Mouse (Mus musculus) heart, embryonic 15.5 days (tissue): Measurements from ENCODE around the gene Nabp1. TPM values are rescaled to one million over a fixed set of nuclear protein-coding genes. Genes with fewer than 3 reads are reported as not detected.

Experiments
- ATAC-seq: fragments of 200-750 bp; cut with Nextera tagmentation; replicated peaks from 2 replicates; pipeline ENCODE4 v1.8.0; 2017; ENCODE audit warnings: low read depth, moderate TSS enrichment; ENCODE audit not compliant: insufficient number of reproducible peaks, insufficient read depth, low FRiP score
- H3K27ac ChIP-seq: fragments of 300-500 bp; sonication (generic); 2 replicates; pipeline ENCODE4 v1.5.1; 2015; ENCODE audit warnings: mild to moderate bottlenecking, inconsistent platforms
- H3K27me3 ChIP-seq: fragments of 300-500 bp; sonication (generic); 2 replicates; pipeline ENCODE4 v1.6.1; 2015; ENCODE audit warnings: inconsistent platforms
- H3K36me3 ChIP-seq: fragments of 300-500 bp; sonication (generic); 2 replicates; pipeline ENCODE4 v1.6.1; 2015; ENCODE audit warnings: mild to moderate bottlenecking, inconsistent platforms
- H3K4me1 ChIP-seq: fragments of 300-500 bp; sonication (generic); replicated peaks from 2 replicates; pipeline ENCODE4 v1.6.1; 2015; ENCODE audit warnings: inconsistent platforms
- H3K4me2 ChIP-seq: fragments of 300-500 bp; sonication (generic); 2 replicates; pipeline ENCODE4 v1.6.1; 2015; ENCODE audit warnings: inconsistent platforms, mild to moderate bottlenecking, moderate library complexity
- H3K4me3 ChIP-seq: fragments of 300-500 bp; sonication (generic); 2 replicates; pipeline ENCODE4 v1.5.1; 2015; ENCODE audit warnings: mild to moderate bottlenecking, inconsistent platforms
- H3K9ac ChIP-seq: fragments of 300-500 bp; sonication (generic); 2 replicates; pipeline ENCODE4 v1.6.1; 2015; ENCODE audit warnings: mild to moderate bottlenecking, inconsistent platforms
- H3K9me3 ChIP-seq: fragments of 300-500 bp; sonication (generic); replicated peaks from 2 replicates; pipeline ENCODE4 v1.6.1; 2016; ENCODE audit warnings: inconsistent platforms
- WGBS: fragments of 180-500 bp; shearing (Covaris S2); methylation state at CpG from one replicate; pipeline ENCODE4 v1.1.7; 2015; ENCODE audit warnings: mixed read lengths; 5-methylcytosine and 5-hydroxymethylcytosine counted together
- polyA plus RNA-seq: library from polyadenylated mRNA; unstranded; fragments of >200 nt; fragmentation: Nextera tagmentation; extraction: Ambion mirVana; gene quantifications from 2 replicates; pipeline ENCODE4 v1.2.1, GENCODE M21; 2015

Nabp1 gene
- 19.2 and 21.8 TPM in 2 replicates for polyA plus RNA-seq

- Histone ChIP-seq H3K4me2 (peak within 1 kb of the TSS; percentile 81), H3K9me3 (no peaks in the 10 kb centered on the region), H3K4me1 (peaks cover 5% of the 10 kb centered on the region; the same call in 1 of the 2 replicates), H3K36me3 (no peaks in the 10 kb centered on the region), H3K9ac (peak within 1 kb of the TSS; percentile 69), H3K27ac (peak within 1 kb of the TSS; percentile 91), H3K4me3 (peak within 1 kb of the TSS; percentile 75), H3K27me3 (no peaks in the 10 kb centered on the region)
- WGBS: 0% methylated on average over 51 of the region's 51 CpGs
- peak; percentile 100 for ATAC-seq
Measured at GRCm38 (mm10) chr1:51478262-51479026, at the start of gene Nabp1. Nabp1 (minus strand) TSS chr1:51478425.

- Histone ChIP-seq H3K27me3 (no peaks in the 10 kb centered on the region), H3K27ac (no peak overlapping the region), H3K4me1 (peaks cover 9% of the 10 kb centered on the region), H3K4me3 (no peak overlapping the region), H3K9ac (no peak overlapping the region), H3K4me2 (no peak overlapping the region), H3K36me3 (no peaks in the 10 kb centered on the region), H3K9me3 (no peaks in the 10 kb centered on the region)
- WGBS: 69% methylated on average over 1 of the region's 1 CpGs
- ATAC-seq: no peak
Measured at GRCm38 (mm10) chr1:51525563-51526265, 47.5 kb upstream of the Nabp1 start.

DNA sequence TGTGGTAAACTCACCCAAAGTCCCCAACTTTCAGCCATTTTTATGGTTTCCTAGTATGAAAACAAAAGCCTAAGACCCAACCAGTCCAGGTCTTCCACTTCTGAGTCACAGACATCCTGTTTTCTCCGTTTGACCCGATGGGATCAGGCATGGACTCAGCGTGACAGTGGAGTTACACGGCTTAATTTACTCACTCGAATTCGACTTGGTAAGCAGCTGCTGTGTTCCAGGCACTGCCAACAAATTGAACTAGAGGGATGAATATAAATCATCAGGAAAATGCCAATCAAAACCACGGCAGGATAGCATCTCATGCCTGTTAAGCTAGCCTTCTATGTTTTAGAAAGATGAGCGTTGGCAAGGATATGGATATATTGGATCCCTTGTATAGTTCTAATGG is 43.4 kb upstream of the Nabp1 start:
- no peak overlapping the region for H3K4me2 ChIP-seq
- H3K27ac ChIP-seq: no peak overlapping the region
- ATAC-seq: no peak
- H3K9ac ChIP-seq: no peak overlapping the region
- H3K9me3 ChIP-seq: no peaks in the 10 kb centered on the region
- WGBS: 77% methylated on average over 8 of the region's 8 CpGs
- no peak overlapping the region for H3K4me3 ChIP-seq
- H3K36me3 ChIP-seq: no peaks in the 10 kb centered on the region
- no peaks in the 10 kb centered on the region for H3K4me1 ChIP-seq
- no peaks in the 10 kb centered on the region for H3K27me3 ChIP-seq

GRCm38 (mm10) chr1:51520246-51520780 is 42.1 kb upstream of the Nabp1 start:
- no peaks in the 10 kb centered on the region for H3K36me3 ChIP-seq
- H3K27ac ChIP-seq: no peak overlapping the region
- H3K9me3 ChIP-seq: no peaks in the 10 kb centered on the region
- H3K4me2 ChIP-seq: no peak overlapping the region
- WGBS: 74% methylated on average over 5 of the region's 5 CpGs
- H3K4me3 ChIP-seq: no peak overlapping the region
- H3K27me3 ChIP-seq: no peaks in the 10 kb centered on the region
- no peak for ATAC-seq
- no peak overlapping the region for H3K9ac ChIP-seq
- peaks cover 5% of the 10 kb centered on the region for H3K4me1 ChIP-seq

DNA sequence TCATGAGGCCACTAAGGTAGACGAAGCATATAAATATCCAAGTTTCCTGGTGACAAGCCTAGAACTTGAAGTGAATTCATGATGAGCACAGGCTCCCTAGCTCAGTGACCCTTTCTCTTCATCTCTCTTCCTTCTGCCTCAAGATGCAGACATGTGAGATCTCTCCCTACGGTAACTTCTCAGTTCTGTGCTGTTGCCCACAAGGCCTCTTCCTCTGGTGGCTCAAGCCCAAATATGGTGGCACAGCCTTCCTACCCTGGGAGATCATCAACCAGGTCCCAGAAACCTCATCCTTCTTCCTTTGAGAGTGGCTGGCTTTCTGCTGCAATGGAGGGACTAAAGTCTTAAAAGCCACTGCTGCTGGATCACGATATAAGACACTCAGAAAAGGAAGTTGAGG is 40.9 kb upstream of the Nabp1 start:
- H3K9me3 ChIP-seq: no peaks in the 10 kb centered on the region
- no peaks in the 10 kb centered on the region for H3K36me3 ChIP-seq
- H3K4me2 ChIP-seq: no peak overlapping the region
- H3K9ac ChIP-seq: no peak overlapping the region
- no peak for ATAC-seq
- no peak overlapping the region for H3K27ac ChIP-seq
- no peak overlapping the region for H3K4me3 ChIP-seq
- 84% methylated on average over 3 of the region's 3 CpGs for WGBS
- no peaks in the 10 kb centered on the region for H3K27me3 ChIP-seq
- peaks cover 17% of the 10 kb centered on the region for H3K4me1 ChIP-seq

DNA sequence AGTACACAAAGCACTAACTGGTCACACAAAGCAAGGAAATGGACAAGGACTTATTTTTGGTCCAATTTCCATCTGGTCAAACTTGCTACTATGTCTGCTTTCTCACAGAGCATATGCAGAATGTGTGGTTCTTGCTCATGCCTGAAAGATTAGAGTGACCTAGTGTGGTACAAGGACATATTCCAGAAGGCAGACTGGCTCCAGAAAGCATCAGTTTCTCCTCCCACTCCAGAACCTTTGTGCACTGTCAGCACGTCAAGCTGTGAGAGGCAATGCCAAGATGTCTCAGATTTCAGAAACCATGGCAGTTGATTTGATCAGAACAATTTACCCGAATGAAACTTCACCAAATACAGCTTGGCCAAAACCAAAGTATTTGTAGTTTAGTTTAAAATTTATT is 37.4 kb upstream of the Nabp1 start:
- ATAC-seq: no peak
- peak overlapping the region; percentile 84 for H3K27ac ChIP-seq
- H3K9me3 ChIP-seq: no peaks in the 10 kb centered on the region
- no peaks in the 10 kb centered on the region for H3K27me3 ChIP-seq
- H3K4me2 ChIP-seq: no peak overlapping the region
- WGBS: 40% methylated on average over 2 of the region's 2 CpGs
- no peaks in the 10 kb centered on the region for H3K36me3 ChIP-seq
- no peak overlapping the region for H3K9ac ChIP-seq
- no peak overlapping the region for H3K4me3 ChIP-seq
- H3K4me1 ChIP-seq: peaks cover 20% of the 10 kb centered on the region

DNA sequence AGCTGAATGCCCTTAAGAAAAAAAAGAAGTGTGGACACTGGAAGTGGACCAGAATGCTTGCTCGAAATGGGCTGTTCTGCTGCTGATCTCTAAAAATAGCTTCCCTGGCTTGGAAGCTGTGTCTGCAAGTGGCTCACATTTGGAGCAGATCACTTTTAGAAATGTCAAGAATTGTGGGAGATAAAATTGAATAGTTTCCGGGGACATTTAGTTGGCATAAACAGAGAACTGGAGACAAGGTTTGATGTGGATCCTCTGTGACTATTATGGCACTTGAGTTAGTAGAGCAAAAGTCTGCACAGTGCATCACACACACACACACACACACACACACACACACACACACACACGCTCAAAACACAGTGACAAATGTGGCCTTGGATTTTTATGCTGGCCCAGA is 36.8 kb upstream of the Nabp1 start:
- ATAC-seq: peak; percentile 41; the same call in 1 of the 2 replicates
- H3K9me3 ChIP-seq: no peaks in the 10 kb centered on the region
- no peak overlapping the region for H3K4me3 ChIP-seq
- peak overlapping the region; percentile 84 for H3K27ac ChIP-seq
- peaks cover 20% of the 10 kb centered on the region for H3K4me1 ChIP-seq
- H3K36me3 ChIP-seq: no peaks in the 10 kb centered on the region
- no peak overlapping the region for H3K9ac ChIP-seq
- WGBS: 34% methylated on average over 3 of the region's 3 CpGs
- peak overlapping the region; percentile 26; the same call in 1 of the 2 replicates for H3K4me2 ChIP-seq
- no peaks in the 10 kb centered on the region for H3K27me3 ChIP-seq

- no peaks in the 10 kb centered on the region for H3K27me3 ChIP-seq
- H3K4me3 ChIP-seq: no peak overlapping the region
- H3K36me3 ChIP-seq: no peaks in the 10 kb centered on the region
- WGBS: 21% methylated on average over 2 of the region's 2 CpGs
- H3K27ac ChIP-seq: peak overlapping the region; percentile 84
- H3K4me2 ChIP-seq: peak overlapping the region; percentile 26; the same call in 1 of the 2 replicates
- ATAC-seq: peak; percentile 61; the same call in 1 of the 2 replicates
- H3K9me3 ChIP-seq: no peaks in the 10 kb centered on the region
- H3K9ac ChIP-seq: no peak overlapping the region
- peaks cover 25% of the 10 kb centered on the region for H3K4me1 ChIP-seq
Measured at GRCm38 (mm10) chr1:51514379-51514778, 36.2 kb upstream of the Nabp1 start.

- no peak for ATAC-seq
- Histone ChIP-seq H3K9ac (no peak overlapping the region), H3K9me3 (no peaks in the 10 kb centered on the region), H3K27ac (no peak overlapping the region), H3K4me2 (no peak overlapping the region), H3K27me3 (no peaks in the 10 kb centered on the region), H3K4me1 (peaks cover 33% of the 10 kb centered on the region), H3K36me3 (no peaks in the 10 kb centered on the region), H3K4me3 (no peak overlapping the region)
- WGBS: 85% methylated on average over 7 of the region's 7 CpGs
Measured at GRCm38 (mm10) chr1:51513059-51513713, 35.0 kb upstream of the Nabp1 start.

DNA sequence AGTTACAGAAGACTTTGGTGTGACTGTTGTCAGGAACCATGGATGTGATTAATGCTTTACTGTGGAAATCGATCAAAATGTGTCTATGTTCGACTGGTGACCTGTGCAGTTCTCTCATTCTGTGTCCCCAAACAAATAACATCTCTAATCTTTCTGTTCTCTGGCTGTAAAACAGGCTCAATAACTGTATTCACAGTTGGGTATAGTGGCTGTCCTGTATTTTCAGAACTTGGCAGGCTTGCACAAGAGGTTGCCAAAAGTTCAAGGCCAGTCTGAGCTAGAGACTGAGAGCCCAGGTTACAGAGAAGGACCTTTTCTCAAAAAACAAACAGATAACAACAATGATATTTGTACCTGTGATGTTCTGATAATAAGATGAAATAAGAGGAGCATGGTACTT is 34.1 kb upstream of the Nabp1 start:
- Histone ChIP-seq H3K4me2 (no peak overlapping the region), H3K9me3 (no peaks in the 10 kb centered on the region), H3K9ac (no peak overlapping the region), H3K4me1 (peaks cover 36% of the 10 kb centered on the region), H3K27ac (no peak overlapping the region), H3K27me3 (no peaks in the 10 kb centered on the region), H3K36me3 (no peaks in the 10 kb centered on the region), H3K4me3 (no peak overlapping the region)
- 82% methylated on average over 2 of the region's 2 CpGs for WGBS
- no peak for ATAC-seq

DNA sequence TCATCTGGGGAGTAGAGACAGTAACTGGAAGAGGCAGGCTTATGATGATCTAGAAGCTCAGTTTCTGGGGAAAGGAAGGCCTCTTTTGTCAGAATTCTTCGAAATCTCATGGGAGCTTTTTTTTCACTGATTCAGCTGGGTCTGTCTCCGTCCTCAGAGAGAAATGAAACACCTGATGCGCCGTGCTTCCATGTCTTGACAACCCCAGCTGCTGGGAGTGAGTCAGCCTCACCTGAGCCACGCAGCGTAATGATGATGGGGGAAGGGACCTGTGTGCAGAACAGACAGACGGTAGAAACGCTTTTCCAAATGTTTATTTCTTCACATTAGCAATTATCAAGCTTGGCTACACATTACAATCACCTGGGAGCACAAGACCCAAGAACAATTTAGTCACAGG is 31.6 kb upstream of the Nabp1 start:
- ATAC-seq: no peak
- peak overlapping the region; percentile 77 for H3K27ac ChIP-seq
- WGBS: 65% methylated on average over 8 of the region's 8 CpGs

More for the DNA sequence above, 31.6 kb upstream of the Nabp1 start:
- H3K9me3 ChIP-seq: no peaks in the 10 kb centered on the region
- H3K4me2 ChIP-seq: no peak overlapping the region
- no peaks in the 10 kb centered on the region for H3K36me3 ChIP-seq
- H3K4me1 ChIP-seq: peaks cover 27% of the 10 kb centered on the region
- H3K4me3 ChIP-seq: no peak overlapping the region
- no peaks in the 10 kb centered on the region for H3K27me3 ChIP-seq
- no peak overlapping the region for H3K9ac ChIP-seq
